Mouse (Mus musculus) myocyte (in vitro differentiated cells): Measurements from ENCODE around the gene Tlr5.

Source experiments
- CEBPB ChIP-seq: IDR thresholded peaks from 2 replicates; pipeline ENCODE4 v1.6.1; 2011; ENCODE audit warnings: mild to moderate bottlenecking, moderate library complexity; ENCODE audit not compliant: poor library complexity, insufficient read depth, severe bottlenecking
- E2F4 ChIP-seq: IDR thresholded peaks from one replicate; pipeline ENCODE4 v1.6.1; 2011; ENCODE audit warnings: mild to moderate bottlenecking, control low read depth, moderate library complexity; ENCODE audit not compliant: insufficient read depth
- MAX ChIP-seq: IDR thresholded peaks from one replicate; pipeline ENCODE4 v1.6.1; 2011; ENCODE audit warnings: low read depth, mild to moderate bottlenecking, control low read depth
- MYOG ChIP-seq, 3 experiments: IDR thresholded peaks; one replicate each; pipeline ENCODE4 v1.6.1; 2011; ENCODE audit warnings: control low read depth in 2 of 3, low read depth in 2 of 3, mild to moderate bottlenecking in 2 of 3; ENCODE audit not compliant: insufficient read length in 2 of 3, control insufficient read depth in 1 of 3, insufficient read depth in 1 of 3
- POLR2A ChIP-seq: IDR thresholded peaks from one replicate; pipeline ENCODE4 v1.6.1; 2011; ENCODE audit warnings: low read depth, mild to moderate bottlenecking, control low read depth, moderate library complexity; ENCODE audit not compliant: insufficient read length
- POLR2AphosphoS2 ChIP-seq: IDR thresholded peaks from one replicate; pipeline ENCODE4 v1.6.1; 2011; ENCODE audit warnings: low read depth, control low read depth; ENCODE audit not compliant: insufficient read length
- REST ChIP-seq: IDR thresholded peaks from one replicate; pipeline ENCODE4 v1.6.1; 2011; ENCODE audit warnings: mild to moderate bottlenecking, control low read depth, moderate library complexity; ENCODE audit not compliant: insufficient read depth, insufficient read length
- SRF ChIP-seq: IDR thresholded peaks from one replicate; pipeline ENCODE4 v1.6.1; 2011; ENCODE audit warnings: low read depth; ENCODE audit not compliant: control insufficient read depth, insufficient read length
- TCF12 ChIP-seq: IDR thresholded peaks from one replicate; pipeline ENCODE4 v1.6.1; 2011; ENCODE audit warnings: mild to moderate bottlenecking, control low read depth; ENCODE audit not compliant: poor library complexity, insufficient read depth, severe bottlenecking
- USF1 ChIP-seq: IDR thresholded peaks from one replicate; pipeline ENCODE4 v1.6.1; 2011; ENCODE audit warnings: low read depth, mild to moderate bottlenecking, control low read depth, moderate library complexity

DNA sequence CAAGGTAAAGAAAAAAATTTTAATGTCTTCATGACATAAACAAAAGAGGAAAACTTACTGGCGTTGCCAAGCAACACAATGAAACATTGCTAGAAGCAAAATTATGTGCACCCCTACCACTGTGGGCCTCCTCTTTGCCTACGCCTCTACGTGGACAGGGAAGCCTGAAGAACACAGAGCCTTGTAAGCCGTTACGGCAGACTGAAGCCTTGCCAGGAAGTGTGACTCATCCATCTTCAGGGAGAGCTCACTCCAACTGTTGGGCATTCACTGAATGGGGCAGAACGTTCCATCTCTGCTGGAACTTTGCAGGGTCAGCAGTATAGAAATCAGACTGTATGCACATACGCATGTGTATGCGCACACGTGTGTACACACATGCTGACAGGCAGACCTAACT, 3.3 kb upstream of the Tlr5 start:
- TF ChIP-seq POLR2A (no peak), CEBPB (no peak), E2F4 (no peak), MAX (no peak), USF1 (no peak), TCF12 (no peak), POLR2AphosphoS2 (no peak), REST (no peak), SRF (no peak), MYOG (IDR thresholded peaks at IDR 0.05; ENCODE audit: control insufficient read depth in 1 of 3, insufficient read depth in 1 of 3, insufficient read length in 2 of 3, low read depth in 2 of 3) (no peak)
